Mouse (Mus musculus) forelimb bud, embryonic 11.5 days (tissue): ENCODE data around the gene Pbdc1.
"Not testable (repeated sequence)": the region's sequence is repeated elsewhere in the genome, so short reads cannot be mapped to it uniquely, and the experiment has no call there.

Source experiments
- DNase-seq: peaks from one replicate; pipeline ENCODE4 v3.0.0-alpha.2; 2012; ENCODE audit warnings: low read depth, low spot score

The Pbdc1 gene

DNA sequence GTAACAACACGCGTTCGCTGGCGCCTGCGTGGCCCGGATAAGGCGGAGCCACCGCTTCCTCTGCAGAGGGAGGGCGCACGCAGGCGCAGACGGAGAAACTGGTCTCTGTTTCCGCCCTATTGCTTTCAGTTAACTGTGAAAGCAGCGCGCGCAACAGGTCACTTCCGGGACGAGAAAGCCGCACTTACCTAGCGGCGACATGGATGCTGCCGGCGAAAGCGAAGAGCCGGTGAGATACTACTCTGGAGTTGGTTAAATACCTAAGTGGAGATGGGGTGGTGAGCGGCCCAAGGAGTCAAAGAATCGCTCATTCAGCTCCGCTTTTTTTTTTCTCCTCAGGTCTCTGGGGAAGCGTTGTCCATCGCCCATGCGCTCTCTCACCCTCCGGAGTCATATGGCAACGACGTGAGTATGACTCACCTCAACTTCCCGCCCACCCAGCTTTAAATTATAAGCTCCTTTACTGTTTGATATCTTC lies at the start of gene Pbdc1:
Gene Pbdc1, plus strand, starts transcription at position 142 of the 478 bp plus-strand sequence.
- DNase-seq: peak; percentile 94

DNA sequence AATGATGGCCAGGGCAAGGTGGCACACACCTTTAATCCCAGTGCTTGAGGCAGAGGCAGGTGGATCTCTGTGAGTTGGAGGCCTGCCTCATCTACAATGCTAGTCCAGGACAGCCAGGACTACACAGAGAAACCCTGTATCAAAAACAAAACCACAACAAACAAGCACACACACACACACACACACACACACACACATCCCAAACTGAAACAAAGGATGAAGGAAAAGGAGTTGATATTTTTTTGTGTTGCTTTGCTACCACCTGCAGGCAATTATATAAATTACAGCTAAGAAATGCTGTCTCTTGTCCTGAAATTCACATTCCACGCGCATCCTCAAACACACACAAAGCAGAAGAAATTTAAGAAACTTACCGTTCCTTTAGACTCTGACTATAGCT lies 41.9 kb upstream of the Pbdc1 start:
- DNase-seq: peak; percentile 0

DNA sequence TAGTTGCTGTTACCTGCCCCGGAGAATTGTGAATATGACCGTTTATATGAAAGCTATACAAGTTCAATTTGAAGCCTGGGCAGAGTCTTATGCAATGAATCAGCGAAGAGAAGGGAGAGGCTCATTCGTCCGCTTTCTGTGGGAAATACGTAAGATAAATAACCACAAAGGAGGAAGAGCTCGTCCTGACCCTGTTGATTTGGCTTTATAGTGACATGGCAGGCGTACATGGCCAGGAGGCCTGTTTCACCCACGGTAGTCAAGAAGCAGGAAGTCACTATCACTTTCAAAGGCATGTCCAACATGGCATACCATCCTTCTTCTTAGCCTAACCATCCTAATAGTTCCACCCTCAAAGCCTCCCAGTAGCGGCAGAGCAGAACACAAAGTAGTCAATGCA lies 15.3 kb upstream of the Pbdc1 start:
- no peak for DNase-seq

DNA sequence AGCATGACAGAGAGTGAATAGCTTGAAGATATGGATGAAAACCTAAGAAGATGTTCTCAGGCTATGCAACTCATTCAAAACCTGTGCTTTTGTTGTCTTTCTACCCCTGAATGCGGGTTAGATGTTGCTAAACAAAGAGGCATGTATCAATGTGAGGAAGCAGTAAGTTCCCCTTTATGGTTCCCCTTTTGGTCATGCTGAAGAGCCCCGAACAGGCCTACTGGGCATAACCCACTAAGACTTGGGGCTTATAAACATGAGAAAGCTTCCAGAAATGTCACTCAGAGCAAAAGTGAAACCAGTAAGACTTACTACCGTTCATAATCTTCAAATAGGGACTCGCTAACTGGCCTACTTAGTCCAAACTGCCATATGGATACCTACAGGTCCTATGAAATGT lies 14.8 kb upstream of the Pbdc1 start:
- no peak for DNase-seq

DNA sequence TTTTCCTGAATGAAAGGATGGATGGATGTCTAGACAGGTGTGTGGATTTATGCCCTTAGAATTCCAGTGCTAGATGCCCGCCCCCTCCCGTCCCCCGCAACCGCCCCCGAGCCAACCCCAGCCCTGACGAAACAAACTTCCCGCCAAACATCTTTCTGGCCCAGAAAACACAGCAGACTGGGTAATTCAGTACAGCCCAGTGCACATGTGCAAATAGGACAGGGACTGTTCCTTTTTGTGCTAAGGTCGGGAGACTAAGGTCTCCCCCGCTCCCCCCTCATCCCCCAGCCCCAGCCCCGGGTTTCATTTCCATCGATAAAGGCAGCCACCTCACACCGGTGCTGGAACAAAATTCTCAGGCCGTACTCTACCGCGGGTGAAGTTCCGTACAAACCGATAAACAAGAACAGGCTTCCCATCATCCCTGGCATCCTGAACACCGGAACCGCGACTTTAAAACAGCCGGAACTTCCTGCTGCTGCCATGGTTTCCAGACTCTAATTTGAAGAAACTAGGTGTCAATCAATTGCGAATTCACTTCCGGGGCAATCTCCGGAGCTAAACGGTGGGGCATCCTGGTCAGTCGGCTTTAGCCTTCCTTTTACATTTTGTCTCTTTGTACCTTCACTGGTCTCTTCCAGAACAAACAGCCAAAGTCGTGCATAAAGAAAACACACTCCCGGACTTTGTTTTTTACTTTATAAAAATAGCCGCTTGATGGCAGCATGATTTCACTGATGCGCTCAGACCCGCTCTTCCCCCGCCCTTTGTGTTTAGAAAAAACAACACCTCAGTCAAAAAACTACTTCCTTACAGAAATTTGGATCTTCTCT lies 9.7 kb upstream of the Pbdc1 start:
- DNase-seq: peak; percentile 84

DNA sequence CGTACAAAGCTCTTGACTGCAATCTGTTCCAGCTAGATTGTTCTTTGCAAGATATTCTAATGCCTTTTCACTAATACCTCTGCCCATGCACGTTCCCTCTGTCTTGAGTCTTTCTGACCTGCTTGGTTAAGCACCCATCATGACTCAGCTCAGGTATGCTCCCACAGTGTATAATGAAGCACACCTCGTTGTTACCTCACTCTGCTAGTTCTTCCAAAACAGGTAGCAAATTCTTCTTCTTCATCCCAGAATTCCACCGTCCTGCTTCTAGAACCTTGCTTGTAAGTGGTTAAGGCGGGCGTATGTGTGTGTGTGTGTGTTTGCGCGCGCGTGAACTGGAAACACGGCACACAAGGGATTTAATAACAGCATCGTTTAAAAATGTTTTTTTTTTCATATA lies 405 bp upstream of the Pbdc1 start:
- DNase-seq: no peak

DNA sequence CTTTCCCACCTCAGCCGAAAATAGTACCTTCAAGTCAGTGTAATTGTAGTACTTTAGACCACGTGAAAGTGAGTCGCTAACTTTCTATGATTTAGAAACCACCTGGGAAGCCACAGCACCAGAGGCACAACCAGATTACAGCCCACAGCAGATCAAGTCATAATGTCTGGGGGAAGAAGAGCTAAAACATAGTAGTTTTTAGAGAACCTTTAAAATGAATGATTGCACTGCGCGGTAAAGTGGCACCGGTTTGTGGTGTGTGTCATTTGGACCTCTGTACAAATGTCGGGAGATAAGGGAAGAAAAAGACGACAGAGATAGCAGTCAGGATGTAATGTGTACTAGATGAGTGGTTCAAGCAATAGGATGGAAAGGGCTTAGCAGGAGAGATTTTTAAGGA lies 540 bp downstream of the Pbdc1 start:
- DNase-seq: no peak

DNA sequence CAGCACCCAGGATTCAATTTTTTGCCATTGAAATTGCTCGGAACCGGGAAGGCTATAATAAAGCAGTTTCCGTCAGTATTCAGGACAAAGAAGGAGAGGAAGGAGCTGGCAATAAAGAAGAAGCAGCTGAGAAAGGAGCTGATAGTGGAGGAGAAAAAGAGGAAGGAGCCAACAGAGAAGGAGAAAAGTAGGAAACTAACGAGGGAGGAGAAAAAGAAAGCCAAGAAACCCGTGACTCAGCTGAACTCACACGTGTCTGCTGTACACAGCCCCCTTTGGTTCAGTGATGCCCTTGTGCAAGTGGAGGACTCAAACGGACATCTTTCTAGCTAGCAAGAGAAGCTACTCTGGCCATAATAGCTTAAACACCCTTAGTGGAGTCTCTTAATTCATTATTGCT lies 3.5 kb downstream of the Pbdc1 start:
- not testable (repeated sequence) for DNase-seq

DNA sequence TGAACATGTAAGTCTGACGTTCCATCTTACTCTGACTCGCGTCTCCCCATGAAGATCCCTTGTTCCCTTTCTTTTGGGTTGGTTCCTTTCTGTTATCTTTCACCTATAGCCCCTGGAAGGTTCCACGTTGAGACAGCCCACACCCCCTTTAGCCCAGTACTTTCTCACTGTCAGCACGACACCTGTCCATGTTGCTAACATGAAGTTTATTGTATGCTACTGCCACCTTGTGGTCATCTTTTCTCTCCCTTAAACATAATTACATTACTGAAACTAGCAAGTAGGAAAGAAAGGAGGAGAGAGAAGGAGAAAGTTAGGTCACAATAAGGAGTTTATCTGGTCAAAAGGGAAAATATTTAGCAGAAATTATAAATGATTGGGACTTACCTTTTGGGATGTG lies 24.6 kb downstream of the Pbdc1 start:
- DNase-seq: peak; percentile 39

DNA sequence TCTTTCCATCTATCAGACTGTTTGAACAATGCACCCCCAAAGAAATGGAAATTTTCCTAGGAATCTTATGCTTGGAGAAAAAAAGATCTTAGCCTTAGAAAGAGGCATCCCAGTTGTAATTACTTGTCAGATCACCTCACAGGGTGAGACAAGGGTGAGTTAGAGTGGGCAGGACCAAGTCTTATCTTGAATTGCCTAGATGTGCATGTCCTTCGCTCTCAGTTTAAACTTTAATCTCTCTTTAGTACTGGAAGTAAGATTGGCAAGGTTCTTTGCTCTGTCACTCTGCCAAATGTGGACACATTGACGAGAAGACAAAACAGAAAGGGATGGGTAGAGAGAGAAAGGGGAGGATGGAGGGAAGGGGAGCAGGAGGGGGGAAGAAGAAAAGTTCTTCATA lies 35.4 kb downstream of the Pbdc1 start:
- DNase-seq: no peak

DNA sequence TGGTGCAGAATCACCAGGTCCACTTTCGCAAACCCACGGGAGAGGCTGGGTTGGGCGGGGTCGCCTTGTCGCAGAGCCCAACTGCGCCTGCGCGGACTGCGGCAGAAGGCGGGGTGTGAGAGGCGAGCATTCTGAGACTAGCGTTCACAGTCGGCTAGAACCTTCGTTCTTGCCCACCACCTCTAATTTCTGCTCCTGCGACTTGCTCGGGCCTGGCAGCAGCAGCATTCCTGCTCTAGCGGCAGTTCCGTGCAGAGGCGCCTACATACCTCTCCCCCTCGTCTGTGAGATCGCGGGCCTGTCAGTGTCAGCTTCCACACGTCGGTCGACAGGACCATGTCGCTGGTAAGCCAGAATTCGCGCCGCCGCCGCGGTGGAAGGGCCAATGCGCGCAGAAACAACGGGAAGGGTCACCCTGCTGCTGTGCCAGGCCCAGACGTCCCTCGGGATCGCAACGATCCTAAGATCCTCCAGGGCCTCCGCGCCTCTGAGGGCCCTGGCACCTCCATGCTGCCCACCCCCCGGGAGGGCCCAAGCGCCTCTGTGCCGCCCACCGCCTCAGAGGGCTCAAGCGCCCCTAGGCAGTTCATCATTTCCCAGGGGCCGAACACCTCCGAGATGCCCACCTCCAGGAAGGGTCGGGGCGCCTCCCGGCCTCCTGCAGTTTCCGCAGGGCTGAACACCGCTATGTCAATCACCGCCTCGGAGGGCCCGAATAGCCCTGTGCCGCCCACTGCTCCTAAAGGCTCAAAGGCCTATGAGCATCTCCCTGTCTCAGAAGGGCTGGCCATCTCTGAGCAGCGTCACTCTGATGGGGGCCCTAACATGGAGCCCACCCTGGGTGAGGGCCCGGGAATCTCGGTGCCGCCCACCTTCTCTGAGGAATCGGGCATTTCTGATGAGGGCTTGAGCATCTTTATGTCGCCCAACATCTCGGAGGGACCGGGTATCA lies 41.0 kb downstream of the Pbdc1 start, which contains the start of gene Magee1:
Gene Magee1, plus strand, starts transcription at position 104 of the 952 bp plus-strand sequence.
- DNase-seq: peak; percentile 61

DNA sequence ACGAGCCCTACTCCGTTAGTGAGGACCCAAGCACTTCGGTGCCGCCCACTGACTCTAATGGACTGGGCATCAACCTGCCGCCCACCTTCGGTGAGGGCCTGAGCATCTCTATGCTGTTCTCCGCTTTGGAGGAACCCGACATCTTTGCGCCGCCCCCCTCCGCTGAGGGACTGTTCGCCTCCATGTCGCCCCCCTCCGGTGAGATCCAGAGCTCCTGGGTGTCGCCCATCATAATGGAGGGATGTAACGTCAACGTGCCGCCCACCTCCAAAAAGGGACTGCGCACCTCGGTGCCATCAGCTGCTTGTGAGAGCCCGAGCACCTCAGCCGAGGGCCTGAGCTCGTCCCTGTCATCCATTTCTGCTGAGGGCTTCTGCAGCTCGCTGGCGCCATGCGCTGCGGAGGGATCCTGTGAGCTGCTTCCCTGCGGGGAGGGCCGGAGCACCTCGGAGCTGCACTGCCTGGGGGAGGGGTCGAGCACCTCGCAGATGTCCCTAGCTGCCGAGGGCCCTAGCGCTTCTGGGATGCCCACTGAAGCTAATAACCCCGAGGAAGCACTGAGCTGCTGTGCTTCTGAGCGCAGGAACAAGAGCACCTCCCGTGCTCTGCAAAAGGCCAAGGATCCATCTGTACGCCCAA lies 41.8 kb downstream of the Pbdc1 start:
- peak; percentile 54 for DNase-seq

DNA sequence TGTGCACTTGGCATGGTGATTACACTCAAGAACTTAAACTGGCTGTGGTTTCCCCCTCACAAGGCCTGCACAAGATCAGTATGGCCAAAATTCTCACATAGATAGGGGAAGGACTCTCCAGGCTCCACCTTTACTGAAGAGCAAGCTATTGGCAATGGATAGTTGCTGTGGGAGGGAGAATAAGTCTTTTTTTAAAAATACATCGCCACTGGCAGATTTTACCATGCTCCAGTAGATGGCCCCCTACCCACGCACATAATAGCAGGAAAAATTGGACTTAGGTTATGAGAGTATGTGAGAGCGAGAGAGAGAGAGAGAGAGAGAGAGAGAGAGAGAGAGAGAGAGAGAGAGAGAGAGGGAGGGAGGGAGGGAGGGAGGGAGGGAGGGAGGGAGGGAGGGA lies 45.3 kb downstream of the Pbdc1 start:
- DNase-seq: no peak

DNA sequence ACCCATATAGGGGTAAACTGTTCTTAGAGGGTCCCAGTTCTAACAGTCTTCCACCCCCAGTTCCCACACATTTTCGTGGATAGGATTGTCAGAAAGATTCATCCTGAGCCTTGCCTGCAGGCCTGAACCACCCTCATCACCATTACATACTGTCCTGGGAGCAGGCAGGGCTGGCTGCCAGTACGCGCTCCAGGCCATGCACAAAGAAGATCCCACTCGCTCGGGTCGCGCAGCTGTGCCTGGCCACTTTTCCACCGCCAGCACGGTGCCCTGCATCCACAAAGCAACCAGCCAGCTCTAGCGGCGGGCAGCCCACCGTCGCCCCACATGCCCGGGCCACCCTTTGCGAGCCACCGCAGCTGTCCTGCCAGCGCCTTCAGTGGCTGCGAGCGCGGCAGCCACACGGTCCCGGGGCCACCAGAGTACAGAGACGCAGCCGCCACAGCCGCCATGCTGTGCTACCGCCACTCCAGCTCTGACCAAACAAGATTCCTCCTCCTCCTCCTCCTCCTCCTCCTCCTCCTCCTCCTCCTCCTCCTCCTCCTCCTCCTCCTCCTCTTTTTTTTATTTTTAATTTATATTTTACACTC lies 72.4 kb downstream of the Pbdc1 start:
- no peak for DNase-seq

DNA sequence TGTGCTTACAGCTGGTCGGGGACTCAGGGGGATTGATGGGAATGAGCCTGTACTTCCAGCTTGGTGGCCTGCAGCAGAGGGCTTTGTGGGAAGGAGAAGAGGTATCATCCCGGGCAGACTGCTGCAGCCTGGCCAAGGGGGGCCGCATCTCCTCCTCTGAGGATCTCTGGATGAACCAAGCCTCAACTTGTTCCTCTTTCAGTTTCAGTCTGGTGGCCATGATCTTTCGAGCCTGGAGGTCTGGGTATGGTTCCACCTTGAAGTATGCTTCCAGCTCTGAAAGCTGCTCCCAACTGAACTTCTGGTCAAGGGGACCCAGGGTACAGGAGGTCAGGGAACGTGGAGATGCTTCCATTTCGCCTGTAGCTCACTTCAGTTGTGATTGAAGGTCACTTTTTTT lies 85.5 kb downstream of the Pbdc1 start:
- DNase-seq: not testable (repeated sequence)
